ENCODE assay signal across 14 mouse cellular contexts in the genomic region with DNA sequence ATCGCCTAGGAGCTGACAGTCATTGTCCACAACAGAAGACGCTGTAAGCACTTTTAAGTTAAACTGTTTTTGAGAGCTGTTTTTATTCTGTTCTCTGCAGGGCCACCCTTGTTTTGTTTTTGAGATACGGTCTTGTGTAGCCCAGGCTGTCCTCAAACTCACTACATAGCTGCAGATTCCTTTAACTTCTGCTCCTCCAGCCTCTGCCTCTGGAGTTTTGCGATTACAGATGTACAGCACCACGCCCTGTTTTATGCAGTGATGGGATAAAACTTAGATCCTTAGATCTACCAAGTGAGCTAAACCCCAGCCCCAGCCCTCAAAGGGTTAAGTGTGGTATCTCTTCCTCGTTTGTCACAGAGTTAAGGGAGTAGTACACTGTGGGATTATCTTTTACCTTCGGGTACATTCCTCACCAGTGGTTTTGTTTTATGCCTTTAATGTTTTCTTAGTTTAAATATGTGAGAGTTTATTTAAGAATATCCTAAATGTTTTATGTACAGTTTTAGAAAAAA. TPM values are rescaled to one million over a fixed set of nuclear protein-coding genes. Genes with fewer than 3 reads are reported as not detected.
"Had no signal": no experiment of that assay in that cellular context is flagged by ENCODE, and none has a peak within 500 bp of the region (broad histone marks: within the 10 kb centered on the region; RNA-seq: fewer than 3 reads in every experiment).

No protein-coding gene starts in this region.

- DNase-seq: kidney, adult 18-20 months; kidney, postnatal 25 days; lung, postnatal 14 days; midbrain, embryonic 14.5 days; thymus, postnatal 4 days had no signal

- H3K4me1 ChIP-seq: intestine, embryonic 15.5 days; limb, embryonic 12.5 days; lung, embryonic 15.5 days; midbrain, embryonic 10.5 days; neural tube, embryonic 15.5 days had no signal

- H3K27me3 ChIP-seq: intestine, embryonic 15.5 days; limb, embryonic 12.5 days; lung, embryonic 15.5 days; neural tube, embryonic 15.5 days had no signal

- H3K9ac ChIP-seq: intestine, embryonic 15.5 days; limb, embryonic 12.5 days; lung, embryonic 15.5 days; neural tube, embryonic 15.5 days had no signal

- H3K27ac ChIP-seq: intestine, embryonic 15.5 days; limb, embryonic 12.5 days; lung, embryonic 15.5 days; midbrain, embryonic 10.5 days; neural tube, embryonic 15.5 days had no signal

- ATAC-seq: intestine, embryonic 15.5 days had no signal

- H3K4me3 ChIP-seq: intestine, embryonic 15.5 days; limb, embryonic 12.5 days; lung, embryonic 15.5 days; midbrain, embryonic 10.5 days; myocyte; neural tube, embryonic 15.5 days had no signal

- H3K9me3 ChIP-seq: intestine, embryonic 15.5 days; limb, embryonic 12.5 days; lung, embryonic 15.5 days; midbrain, embryonic 10.5 days; neural tube, embryonic 15.5 days had no signal

- H3K4me2 ChIP-seq: intestine, embryonic 15.5 days; limb, embryonic 12.5 days; lung, embryonic 15.5 days; neural tube, embryonic 15.5 days had no signal

RNA-seq across cellular contexts. Expression of gene Pet117, which starts 13.9 kb away (rescaled TPM):
- total RNA-seq: liver, adult 2 months had no signal
- polyA plus RNA-seq: liver, adult 2 months; midbrain, embryonic 10.5 days; neural tube, embryonic 11.5 days; testis, adult 2 months had no signal

RNA-seq across cellular contexts. Expression of gene Ovol2, which starts 50.7 kb away (rescaled TPM):
- polyA plus RNA-seq: liver, adult 2 months; midbrain, embryonic 10.5 days; midbrain, embryonic 14.5 days; myocyte; neural tube, embryonic 11.5 days; neural tube, embryonic 15.5 days had no signal
